ENCODE assay signal across 19 mouse cellular contexts in genomic region chr10:117774817-117775120, GRCm38 (mm10). TPM values are rescaled to one million over a fixed set of nuclear protein-coding genes. Genes with fewer than 3 reads are reported as not detected.
DNase-seq lines count a peak whose midpoint lies in the region; ATAC-seq lines count a peak whose summit lies in the region.
"Had no signal": no experiment of that assay in that cellular context is flagged by ENCODE, and none has a peak within 500 bp of the region (broad histone marks: within the 10 kb centered on the region; RNA-seq: fewer than 3 reads in every experiment).

No protein-coding gene starts in this region.

- no peak overlapping the region for H3K9ac ChIP-seq in midbrain, embryonic 11.5 days (ENCODE audit: low read length)

- 100% methylated on average over 1 of the region's 1 CpGs for WGBS in midbrain, embryonic 11.5 days

- no peak overlapping the region for H3K4me2 ChIP-seq in midbrain, embryonic 11.5 days

- ATAC-seq in midbrain, embryonic 11.5 days (ENCODE audit: low FRiP score) = no peak
- ATAC-seq: activated CD4-positive, CD25-positive, alpha-beta regulatory T cell, adult 4 months; CD4-positive, CD25-positive, alpha-beta regulatory T cell, adult 4 months; Patski had no signal

- H3K36me3 ChIP-seq in midbrain, embryonic 11.5 days (ENCODE audit: control insufficient read depth, insufficient read depth, low read length) = peaks cover 34% of the 10 kb centered on the region

- H3K27ac ChIP-seq in midbrain, embryonic 11.5 days (ENCODE audit: low read depth, low read length) = no peak overlapping the region

- no peaks in the 10 kb centered on the region for H3K4me1 ChIP-seq in midbrain, embryonic 11.5 days (ENCODE audit: control insufficient read depth, insufficient read depth, low read length)

- H3K9me3 ChIP-seq in midbrain, embryonic 11.5 days (ENCODE audit: control insufficient read depth, low read length) = no peaks in the 10 kb centered on the region
- H3K9me3 ChIP-seq: G1E had no signal

- DNase-seq in adipocyte (ENCODE audit: low spot score) = peak; percentile 96
- no peak for DNase-seq in midbrain, embryonic 11.5 days (ENCODE audit: low spot score, missing footprints)
- DNase-seq: adrenal gland, adult 2 months; adrenal gland, adult 8-10 months; adrenal gland, postnatal 10 days; adrenal gland, postnatal 14 days; adrenal gland, postnatal 25 days; adrenal gland, postnatal 36 days; B cell, adult 2 months; cerebellum, adult 11 months; cerebellum, adult 11-12 months; cerebellum, adult 18-20 months; cerebellum, adult 2 months; cerebellum, adult 8-10 months had no signal

- no peak overlapping the region for H3K4me3 ChIP-seq in midbrain, embryonic 11.5 days (ENCODE audit: low read depth, low read length)

- H3K27me3 ChIP-seq in midbrain, embryonic 11.5 days (ENCODE audit: control insufficient read depth, insufficient read depth, low read length) = no peaks in the 10 kb centered on the region
- H3K27me3 ChIP-seq: CH12.LX, Patski had no signal

RNA-seq across cellular contexts. Expression of gene Nup107, which starts 17.7 kb away (rescaled TPM):
- polyA plus RNA-seq in midbrain, embryonic 11.5 days (2014; fragmentation: Nextera tagmentation; extraction: Ambion mirVana) = 95.1 and 99.0 TPM in 2 replicates

RNA-seq across cellular contexts. Expression of gene Slc35e3, which starts 28.6 kb away (rescaled TPM):
- 21.4 TPM in 2 replicates for polyA plus RNA-seq in midbrain, embryonic 11.5 days (2014; fragmentation: Nextera tagmentation; extraction: Ambion mirVana)
